Mouse (Mus musculus): ENCODE measurements around the gene Wdr91. TPM values are rescaled to one million over a fixed set of nuclear protein-coding genes. Genes with fewer than 3 reads are reported as not detected.

Gene Wdr91
- polyA plus RNA-seq, 1 experiment from 2014 or later, result 10.7 TPM

- no peak for ATAC-seq (ENCODE audit: insufficient number of reproducible peaks, insufficient read depth, low FRiP score, low read depth)
- no peak overlapping the region for H3K9ac ChIP-seq (replicated peaks; ENCODE audit: low read depth, low read length)
- H3K27me3 ChIP-seq (ENCODE audit: control insufficient read depth, insufficient read depth, low read length), result no peaks in the 10 kb centered on the region
- no peaks in the 10 kb centered on the region for H3K9me3 ChIP-seq (ENCODE audit: control insufficient read depth, low read depth, low read length)
- H3K36me3 ChIP-seq (ENCODE audit: control insufficient read depth, insufficient read depth, low read length), result no peaks in the 10 kb centered on the region
- WGBS, result 76% methylated on average over 16 of the region's 16 CpGs
- peaks cover 16% of the 10 kb centered on the region; the same call in 1 of the 2 replicates for H3K4me1 ChIP-seq (ENCODE audit: control insufficient read depth, insufficient read depth, low read length)
- H3K4me2 ChIP-seq (replicated peaks; ENCODE audit: low read depth, low read length), result no peak overlapping the region
- no peak overlapping the region for H3K4me3 ChIP-seq (ENCODE audit: low read depth, low read length)
- no peak overlapping the region for H3K27ac ChIP-seq (ENCODE audit: low read length)
Measured at GRCm38 (mm10) chr6:34867301-34867994, 43.2 kb downstream of the Wdr91 start.

GRCm38 (mm10) chr6:34866786-34867185 is 43.9 kb downstream of the Wdr91 start:
- no peaks in the 10 kb centered on the region for H3K36me3 ChIP-seq (ENCODE audit: control insufficient read depth, insufficient read depth, low read length)
- no peak overlapping the region for H3K9ac ChIP-seq (replicated peaks; ENCODE audit: low read depth, low read length)
- H3K9me3 ChIP-seq (ENCODE audit: control insufficient read depth, low read depth, low read length), result no peaks in the 10 kb centered on the region
- no peak overlapping the region for H3K27ac ChIP-seq (ENCODE audit: low read length)
- WGBS, result 64% methylated on average over 8 of the region's 8 CpGs
- no peak for ATAC-seq (ENCODE audit: insufficient number of reproducible peaks, insufficient read depth, low FRiP score, low read depth)
- H3K4me3 ChIP-seq (ENCODE audit: low read depth, low read length), result no peak overlapping the region
- H3K4me1 ChIP-seq (ENCODE audit: control insufficient read depth, insufficient read depth, low read length), result peaks cover 16% of the 10 kb centered on the region; the same call in 1 of the 2 replicates
- H3K27me3 ChIP-seq (ENCODE audit: control insufficient read depth, insufficient read depth, low read length), result no peaks in the 10 kb centered on the region
- no peak overlapping the region for H3K4me2 ChIP-seq (replicated peaks; ENCODE audit: low read depth, low read length)

GRCm38 (mm10) chr6:34865711-34866593 is 44.7 kb downstream of the Wdr91 start:
- Histone ChIP-seq H3K4me2 (replicated peaks; ENCODE audit: low read depth, low read length) (no peak overlapping the region), H3K9ac (replicated peaks; ENCODE audit: low read depth, low read length) (no peak overlapping the region), H3K4me1 (ENCODE audit: control insufficient read depth, insufficient read depth, low read length) (peaks cover 16% of the 10 kb centered on the region; the same call in 1 of the 2 replicates), H3K4me3 (ENCODE audit: low read depth, low read length) (no peak overlapping the region), H3K27me3 (ENCODE audit: control insufficient read depth, insufficient read depth, low read length) (no peaks in the 10 kb centered on the region), H3K36me3 (ENCODE audit: control insufficient read depth, insufficient read depth, low read length) (no peaks in the 10 kb centered on the region), H3K27ac (ENCODE audit: low read length) (peak overlapping the region; percentile 61; the same call in 1 of the 2 replicates), H3K9me3 (ENCODE audit: control insufficient read depth, low read depth, low read length) (no peaks in the 10 kb centered on the region)
- 40% methylated on average over 7 of the region's 7 CpGs for WGBS
- ATAC-seq (ENCODE audit: insufficient number of reproducible peaks, insufficient read depth, low FRiP score, low read depth), result peak; percentile 82

GRCm38 (mm10) chr6:34865213-34865612 is 45.5 kb downstream of the Wdr91 start:
- Histone ChIP-seq H3K9me3 (ENCODE audit: control insufficient read depth, low read depth, low read length) (no peaks in the 10 kb centered on the region), H3K4me1 (ENCODE audit: control insufficient read depth, insufficient read depth, low read length) (peaks cover 16% of the 10 kb centered on the region; the same call in 1 of the 2 replicates), H3K27me3 (ENCODE audit: control insufficient read depth, insufficient read depth, low read length) (no peaks in the 10 kb centered on the region), H3K36me3 (ENCODE audit: control insufficient read depth, insufficient read depth, low read length) (no peaks in the 10 kb centered on the region), H3K9ac (replicated peaks; ENCODE audit: low read depth, low read length) (no peak overlapping the region), H3K27ac (ENCODE audit: low read length) (no peak overlapping the region; the same call in 1 of the 2 replicates), H3K4me3 (ENCODE audit: low read depth, low read length) (no peak overlapping the region), H3K4me2 (replicated peaks; ENCODE audit: low read depth, low read length) (no peak overlapping the region)
- ATAC-seq (ENCODE audit: insufficient number of reproducible peaks, insufficient read depth, low FRiP score, low read depth), result no peak
- WGBS, result 36% methylated on average over 5 of the region's 5 CpGs

GRCm38 (mm10) chr6:34863786-34864514 is 46.7 kb downstream of the Wdr91 start:
- peaks cover 16% of the 10 kb centered on the region; the same call in 1 of the 2 replicates for H3K4me1 ChIP-seq (ENCODE audit: control insufficient read depth, insufficient read depth, low read length)

GRCm38 (mm10) chr6:34862791-34863403 is 47.8 kb downstream of the Wdr91 start, which contains the start of gene Tmem140:
Tmem140 (plus strand) TSS chr6:34863146.
- H3K4me2 ChIP-seq (replicated peaks; ENCODE audit: low read depth, low read length), result peak within 1 kb of the TSS; percentile 33
- H3K9me3 ChIP-seq (ENCODE audit: control insufficient read depth, low read depth, low read length), result no peaks in the 10 kb centered on the region
- no peaks in the 10 kb centered on the region for H3K27me3 ChIP-seq (ENCODE audit: control insufficient read depth, insufficient read depth, low read length)
- H3K27ac ChIP-seq (ENCODE audit: low read length), result 0 out of 2 replicates have a peak within 1 kb of the TSS, but pooled peaks have one; percentile 12
- peaks cover 16% of the 10 kb centered on the region; the same call in 1 of the 2 replicates for H3K4me1 ChIP-seq (ENCODE audit: control insufficient read depth, insufficient read depth, low read length)
- peak within 1 kb of the TSS; percentile 5; the same call in 1 of the 2 replicates for H3K4me3 ChIP-seq (ENCODE audit: low read depth, low read length)
- no peak for ATAC-seq (ENCODE audit: insufficient number of reproducible peaks, insufficient read depth, low FRiP score, low read depth)
- whole genome bisulfite sequencing, result 27% methylated on average over 11 of the region's 11 CpGs
- H3K36me3 ChIP-seq (ENCODE audit: control insufficient read depth, insufficient read depth, low read length), result no peaks in the 10 kb centered on the region
- no peak within 1 kb of the TSS for H3K9ac ChIP-seq (replicated peaks; ENCODE audit: low read depth, low read length)

More at GRCm38 (mm10) chr6:34863786-34864514, 46.7 kb downstream of the Wdr91 start:
- Histone ChIP-seq H3K9ac (replicated peaks; ENCODE audit: low read depth, low read length) (no peak overlapping the region), H3K27me3 (ENCODE audit: control insufficient read depth, insufficient read depth, low read length) (no peaks in the 10 kb centered on the region), H3K27ac (ENCODE audit: low read length) (no peak overlapping the region), H3K9me3 (ENCODE audit: control insufficient read depth, low read depth, low read length) (no peaks in the 10 kb centered on the region), H3K4me3 (ENCODE audit: low read depth, low read length) (no peak overlapping the region), H3K4me2 (replicated peaks; ENCODE audit: low read depth, low read length) (no peak overlapping the region), H3K36me3 (ENCODE audit: control insufficient read depth, insufficient read depth, low read length) (no peaks in the 10 kb centered on the region)
- WGBS, result 55% methylated on average over 9 of the region's 9 CpGs
- no peak for ATAC-seq (ENCODE audit: insufficient number of reproducible peaks, insufficient read depth, low FRiP score, low read depth)

- Histone ChIP-seq H3K9ac (replicated peaks; ENCODE audit: low read depth, low read length) (no peak overlapping the region), H3K9me3 (ENCODE audit: control insufficient read depth, low read depth, low read length) (no peaks in the 10 kb centered on the region), H3K27ac (ENCODE audit: low read length) (no peak overlapping the region), H3K36me3 (ENCODE audit: control insufficient read depth, insufficient read depth, low read length) (no peaks in the 10 kb centered on the region), H3K4me1 (ENCODE audit: control insufficient read depth, insufficient read depth, low read length) (peaks cover 16% of the 10 kb centered on the region; the same call in 1 of the 2 replicates), H3K27me3 (ENCODE audit: control insufficient read depth, insufficient read depth, low read length) (no peaks in the 10 kb centered on the region), H3K4me2 (replicated peaks; ENCODE audit: low read depth, low read length) (peak overlapping the region; percentile 33), H3K4me3 (ENCODE audit: low read depth, low read length) (no peak overlapping the region)
- no peak for ATAC-seq (ENCODE audit: insufficient number of reproducible peaks, insufficient read depth, low FRiP score, low read depth)
- 93% methylated on average over 6 of the region's 6 CpGs for WGBS
Measured at GRCm38 (mm10) chr6:34862381-34862780, 48.3 kb downstream of the Wdr91 start.
